Mouse (Mus musculus): ENCODE results near the gene Brip1. TPM values are rescaled to one million over a fixed set of nuclear protein-coding genes. Genes with fewer than 3 reads are reported as not detected.

Brip1 gene
- polyA plus RNA-seq, 1 experiment from 2014 or later, result 6.2 TPM

DNA sequence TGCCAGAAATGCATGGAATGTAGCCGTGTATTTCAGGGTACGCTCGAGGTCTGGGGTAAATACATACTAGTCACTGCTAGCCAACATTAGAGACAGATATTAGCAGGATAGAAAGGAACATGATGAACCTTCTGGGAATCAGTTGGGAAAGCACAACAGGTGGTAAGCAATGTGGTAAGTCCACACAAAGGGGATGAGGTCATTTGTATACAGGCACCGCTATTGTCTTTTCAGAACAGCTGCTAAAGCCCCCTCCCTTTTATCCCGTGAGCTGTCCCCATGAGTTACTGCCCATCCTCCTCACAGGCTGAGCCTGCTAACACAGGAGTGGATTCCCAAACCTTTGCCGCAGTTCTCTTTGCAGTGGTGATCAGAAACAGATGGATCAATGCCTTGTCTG, 149.6 kb downstream of the Brip1 start:
- H3K27ac ChIP-seq (replicated peaks in 1 of 2; ENCODE audit: control insufficient read depth in 1 of 2, insufficient read depth in 1 of 2, low read depth in 2 of 2, low read length in 2 of 2), result no peak overlapping the region
- no peak overlapping the region for H3K4me3 ChIP-seq (ENCODE audit: control insufficient read depth in 1 of 2, insufficient read depth in 1 of 2, low read depth in 1 of 2, low read length in 2 of 2)
- H3K27me3 ChIP-seq (ENCODE audit: control insufficient read depth, insufficient read depth, low read length), result no peaks in the 10 kb centered on the region
- H3K36me3 ChIP-seq (ENCODE audit: control insufficient read depth, insufficient read depth, low read length), result no peaks in the 10 kb centered on the region
- H3K9me3 ChIP-seq (ENCODE audit: control insufficient read depth, low read length), result no peaks in the 10 kb centered on the region
- 49% methylated on average over 6 of the region's 6 CpGs for WGBS
- H3K9ac ChIP-seq (ENCODE audit: low read length), result no peak overlapping the region
- no peak for ATAC-seq (ENCODE audit: insufficient number of reproducible peaks, insufficient read depth, low FRiP score, low read depth)
- no peaks in the 10 kb centered on the region for H3K4me1 ChIP-seq (ENCODE audit: control insufficient read depth in 2 of 2, insufficient read depth in 2 of 2, low read length in 2 of 2)
- no peak overlapping the region for H3K4me2 ChIP-seq (ENCODE audit: low read length)

DNA sequence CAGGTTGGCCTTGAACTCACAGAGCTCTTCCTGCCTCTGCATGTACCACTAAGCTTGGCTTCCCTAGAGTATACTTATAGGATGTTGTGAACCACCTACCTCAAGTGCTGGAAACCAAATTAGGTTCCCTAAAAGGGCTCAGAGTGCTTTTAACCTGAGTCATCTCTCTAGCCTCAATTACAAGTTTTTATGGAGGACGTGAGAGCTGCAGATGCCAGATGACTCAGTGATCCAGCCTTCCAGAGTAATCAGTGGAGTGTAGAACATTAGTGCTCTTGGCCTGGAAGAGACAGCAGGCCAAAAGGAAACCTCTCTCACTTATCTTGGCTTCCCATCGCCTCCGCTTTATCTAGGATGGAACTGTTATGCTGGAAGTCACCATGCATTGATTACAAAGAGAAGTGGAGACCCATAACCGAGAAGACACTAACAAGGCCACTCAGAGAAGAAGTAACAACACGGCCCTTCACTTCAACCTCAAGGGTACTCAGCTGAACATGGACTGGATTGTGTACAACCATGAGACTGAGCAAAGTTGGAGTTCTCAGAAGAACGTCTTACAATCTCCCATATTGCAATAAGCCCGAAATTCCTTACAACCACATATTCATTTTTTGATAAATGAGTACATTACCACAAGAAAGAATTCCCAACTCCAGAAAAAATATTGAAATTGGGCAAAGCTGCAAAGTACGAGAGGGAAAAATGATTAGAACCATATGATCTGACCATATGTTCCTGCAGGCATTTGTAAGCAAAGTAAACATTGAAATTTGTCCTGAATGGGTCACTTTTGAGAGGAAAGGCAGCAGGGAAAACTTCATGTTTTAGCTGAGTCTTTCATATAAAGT, 150.3 kb downstream of the Brip1 start:
- ATAC-seq (ENCODE audit: insufficient number of reproducible peaks, insufficient read depth, low FRiP score, low read depth), result no peak
- H3K4me3 ChIP-seq (ENCODE audit: control insufficient read depth in 1 of 2, insufficient read depth in 1 of 2, low read depth in 1 of 2, low read length in 2 of 2), result no peak overlapping the region
- H3K4me2 ChIP-seq (ENCODE audit: low read length), result no peak overlapping the region
- H3K27me3 ChIP-seq (ENCODE audit: control insufficient read depth, insufficient read depth, low read length), result no peaks in the 10 kb centered on the region
- no peaks in the 10 kb centered on the region for H3K36me3 ChIP-seq (ENCODE audit: control insufficient read depth, insufficient read depth, low read length)
- H3K4me1 ChIP-seq (ENCODE audit: control insufficient read depth in 2 of 2, insufficient read depth in 2 of 2, low read length in 2 of 2), result no peaks in the 10 kb centered on the region
- H3K27ac ChIP-seq (replicated peaks in 1 of 2; ENCODE audit: control insufficient read depth in 1 of 2, insufficient read depth in 1 of 2, low read depth in 2 of 2, low read length in 2 of 2), result no peak overlapping the region
- WGBS, result 73% methylated on average over 8 of the region's 8 CpGs
- no peak overlapping the region for H3K9ac ChIP-seq (ENCODE audit: low read length)
- H3K9me3 ChIP-seq (ENCODE audit: control insufficient read depth, low read length), result no peaks in the 10 kb centered on the region

- WGBS, result 67% methylated on average over 5 of the region's 5 CpGs
- Histone ChIP-seq H3K27me3 (ENCODE audit: control insufficient read depth, insufficient read depth, low read length) (no peaks in the 10 kb centered on the region), H3K9ac (ENCODE audit: low read length) (no peak overlapping the region), H3K36me3 (ENCODE audit: control insufficient read depth, insufficient read depth, low read length) (no peaks in the 10 kb centered on the region), H3K4me1 (ENCODE audit: control insufficient read depth in 2 of 2, insufficient read depth in 2 of 2, low read length in 2 of 2) (no peaks in the 10 kb centered on the region), H3K27ac (replicated peaks in 1 of 2; ENCODE audit: control insufficient read depth in 1 of 2, insufficient read depth in 1 of 2, low read depth in 2 of 2, low read length in 2 of 2) (no peak overlapping the region), H3K9me3 (ENCODE audit: control insufficient read depth, low read length) (no peaks in the 10 kb centered on the region), H3K4me2 (ENCODE audit: low read length) (no peak overlapping the region), H3K4me3 (ENCODE audit: control insufficient read depth in 1 of 2, insufficient read depth in 1 of 2, low read depth in 1 of 2, low read length in 2 of 2) (no peak overlapping the region)
- no peak for ATAC-seq (ENCODE audit: insufficient number of reproducible peaks, insufficient read depth, low FRiP score, low read depth)
These were observed 161.0 kb downstream of the Brip1 start for GRCm38 (mm10) chr11:86039994-86040393.

DNA sequence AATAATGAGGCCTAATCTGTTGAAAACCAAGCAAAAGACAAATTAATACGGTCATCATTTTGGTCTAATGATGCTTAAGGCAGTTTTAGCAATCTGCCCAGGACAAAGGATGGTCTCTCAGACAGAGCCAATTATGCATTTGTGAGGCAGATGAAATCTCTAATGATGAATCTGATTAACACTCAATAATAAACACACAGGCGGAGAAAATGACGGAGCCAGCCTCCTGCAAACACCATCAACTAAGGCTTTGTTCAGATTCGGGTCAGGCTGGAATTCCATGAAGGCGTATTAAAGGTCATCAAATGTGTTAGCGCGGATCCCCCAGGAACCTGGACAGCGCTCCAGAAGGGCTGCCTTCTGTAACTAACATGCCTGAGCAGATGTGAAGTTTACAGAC, 161.6 kb downstream of the Brip1 start:
- Histone ChIP-seq H3K4me2 (ENCODE audit: low read length) (no peak overlapping the region), H3K4me3 (ENCODE audit: control insufficient read depth in 1 of 2, insufficient read depth in 1 of 2, low read depth in 1 of 2, low read length in 2 of 2) (no peak overlapping the region), H3K9ac (ENCODE audit: low read length) (no peak overlapping the region), H3K27ac (replicated peaks in 1 of 2; ENCODE audit: control insufficient read depth in 1 of 2, insufficient read depth in 1 of 2, low read depth in 2 of 2, low read length in 2 of 2) (no peak overlapping the region), H3K27me3 (ENCODE audit: control insufficient read depth, insufficient read depth, low read length) (no peaks in the 10 kb centered on the region), H3K4me1 (ENCODE audit: control insufficient read depth in 2 of 2, insufficient read depth in 2 of 2, low read length in 2 of 2) (no peaks in the 10 kb centered on the region), H3K9me3 (ENCODE audit: control insufficient read depth, low read length) (no peaks in the 10 kb centered on the region), H3K36me3 (ENCODE audit: control insufficient read depth, insufficient read depth, low read length) (no peaks in the 10 kb centered on the region)
- no peak for ATAC-seq (ENCODE audit: insufficient number of reproducible peaks, insufficient read depth, low FRiP score, low read depth)
- WGBS, result 89% methylated on average over 8 of the region's 8 CpGs

- no peak overlapping the region for H3K9ac ChIP-seq (ENCODE audit: low read length)
- no peaks in the 10 kb centered on the region for H3K9me3 ChIP-seq (ENCODE audit: control insufficient read depth, low read length)
- H3K4me2 ChIP-seq (ENCODE audit: low read length), result no peak overlapping the region
- H3K4me3 ChIP-seq (ENCODE audit: control insufficient read depth in 1 of 2, insufficient read depth in 1 of 2, low read depth in 1 of 2, low read length in 2 of 2), result no peak overlapping the region
- no peak overlapping the region for H3K27ac ChIP-seq (replicated peaks in 1 of 2; ENCODE audit: control insufficient read depth in 1 of 2, insufficient read depth in 1 of 2, low read depth in 2 of 2, low read length in 2 of 2)
- no peaks in the 10 kb centered on the region for H3K4me1 ChIP-seq (ENCODE audit: control insufficient read depth in 2 of 2, insufficient read depth in 2 of 2, low read length in 2 of 2)
- WGBS, result 82% methylated on average over 13 of the region's 13 CpGs
- no peak for ATAC-seq (ENCODE audit: insufficient number of reproducible peaks, insufficient read depth, low FRiP score, low read depth)
- no peaks in the 10 kb centered on the region for H3K36me3 ChIP-seq (ENCODE audit: control insufficient read depth, insufficient read depth, low read length)
- no peaks in the 10 kb centered on the region for H3K27me3 ChIP-seq (ENCODE audit: control insufficient read depth, insufficient read depth, low read length)
These were observed 162.3 kb downstream of the Brip1 start for GRCm38 (mm10) chr11:86038701-86039100.

DNA sequence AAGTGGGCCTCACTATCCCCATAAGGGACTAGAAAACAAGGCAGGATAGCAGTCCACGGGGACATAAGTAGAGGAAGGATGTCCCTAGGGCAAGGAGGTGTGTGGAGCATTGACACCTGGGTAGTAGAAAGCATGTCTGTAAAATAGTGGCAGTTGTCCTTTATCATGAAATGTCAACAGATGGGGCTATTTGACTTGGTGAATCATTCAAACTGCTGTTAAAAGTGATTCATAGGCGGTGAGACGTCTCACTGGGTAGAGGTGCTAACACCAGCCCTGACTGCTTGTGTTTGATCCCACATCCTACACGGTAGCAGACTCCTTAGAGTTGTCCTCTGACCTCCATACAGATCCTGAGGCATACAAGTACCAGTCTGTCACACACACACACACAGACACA, 168.1 kb downstream of the Brip1 start:
- no peaks in the 10 kb centered on the region for H3K27me3 ChIP-seq (ENCODE audit: control insufficient read depth, insufficient read depth, low read length)
- no peaks in the 10 kb centered on the region for H3K36me3 ChIP-seq (ENCODE audit: control insufficient read depth, insufficient read depth, low read length)

GRCm38 (mm10) chr11:86028034-86028433, 173.0 kb downstream of the Brip1 start:
- no peak for ATAC-seq (ENCODE audit: insufficient number of reproducible peaks, insufficient read depth, low FRiP score, low read depth)
- Histone ChIP-seq H3K4me1 (ENCODE audit: control insufficient read depth in 2 of 2, insufficient read depth in 2 of 2, low read length in 2 of 2) (peaks cover 2 to 3% of the 10 kb centered on the region in 2 experiments; a peak in 2 of 4 replicates), H3K4me2 (ENCODE audit: low read length) (no peak overlapping the region), H3K4me3 (ENCODE audit: control insufficient read depth in 1 of 2, insufficient read depth in 1 of 2, low read depth in 1 of 2, low read length in 2 of 2) (no peak overlapping the region), H3K27ac (replicated peaks in 1 of 2; ENCODE audit: control insufficient read depth in 1 of 2, insufficient read depth in 1 of 2, low read depth in 2 of 2, low read length in 2 of 2) (no peak overlapping the region), H3K36me3 (ENCODE audit: control insufficient read depth, insufficient read depth, low read length) (no peaks in the 10 kb centered on the region), H3K9me3 (ENCODE audit: control insufficient read depth, low read length) (no peaks in the 10 kb centered on the region), H3K27me3 (ENCODE audit: control insufficient read depth, insufficient read depth, low read length) (no peaks in the 10 kb centered on the region), H3K9ac (ENCODE audit: low read length) (no peak overlapping the region)
- WGBS, result 59% methylated on average over 5 of the region's 5 CpGs

More for the DNA sequence above, 168.1 kb downstream of the Brip1 start:
- Histone ChIP-seq H3K4me2 (ENCODE audit: low read length) (no peak overlapping the region), H3K4me1 (ENCODE audit: control insufficient read depth in 2 of 2, insufficient read depth in 2 of 2, low read length in 2 of 2) (peaks cover 2 to 3% of the 10 kb centered on the region in 2 experiments; a peak in 2 of 4 replicates), H3K9me3 (ENCODE audit: control insufficient read depth, low read length) (no peaks in the 10 kb centered on the region), H3K27ac (replicated peaks in 1 of 2; ENCODE audit: control insufficient read depth in 1 of 2, insufficient read depth in 1 of 2, low read depth in 2 of 2, low read length in 2 of 2) (no peak overlapping the region), H3K9ac (ENCODE audit: low read length) (no peak overlapping the region), H3K4me3 (ENCODE audit: control insufficient read depth in 1 of 2, insufficient read depth in 1 of 2, low read depth in 1 of 2, low read length in 2 of 2) (no peak overlapping the region)
- ATAC-seq (ENCODE audit: insufficient number of reproducible peaks, insufficient read depth, low FRiP score, low read depth), result no peak
- WGBS, result 43% methylated on average over 4 of the region's 4 CpGs

Measured in heart, embryonic 14.5 days (tissue).